Mouse (Mus musculus): ENCODE data around the gene Stpg1. TPM values are rescaled to one million over a fixed set of nuclear protein-coding genes. Genes with fewer than 3 reads are reported as not detected.

Stpg1 gene
- total and polyA plus RNA-seq, 2 experiments from 2014 or later = 0.42 to 0.71 TPM

DNA sequence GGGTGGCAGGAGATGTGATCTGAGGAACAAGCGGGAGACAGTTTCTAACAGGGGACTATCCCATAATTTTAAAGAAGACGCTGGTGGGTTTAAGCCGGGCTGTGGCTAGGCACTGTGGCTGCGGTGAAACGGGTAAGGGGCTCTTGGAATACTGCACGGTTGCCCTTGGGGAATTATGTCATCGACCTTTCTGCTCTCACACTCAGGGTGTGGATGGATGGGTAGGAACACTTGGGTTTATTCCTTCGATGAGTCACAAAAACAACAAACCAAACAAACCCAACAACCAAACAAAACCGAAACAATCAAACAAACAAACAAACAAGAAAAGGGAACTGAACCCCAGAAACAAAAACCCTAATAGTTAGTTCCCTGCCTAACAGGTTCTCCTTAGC, 804 bp downstream of the Stpg1 start:
- peak overlapping the region; percentile 45 for H3K9ac ChIP-seq (replicated peaks; ENCODE audit: low read length)
- no peak for ATAC-seq
- TF ChIP-seq CTCF (IDR thresholded peaks at IDR 0.05; ENCODE audit: low read depth) = no peak
- DNase-seq (ENCODE audit: low spot score) = no peak
- 0 out of 2 replicates have a peak, but pooled peaks cover 4% of the 10 kb centered on the region for H3K4me1 ChIP-seq (ENCODE audit: insufficient read depth, low read length)
- H3K36me3 ChIP-seq (ENCODE audit: insufficient read depth, low read length) = peaks cover 5% of the 10 kb centered on the region; the same call in 1 of the 2 replicates
- peak overlapping the region; percentile 66 for H3K27ac ChIP-seq
- peak overlapping the region; percentile 71 for H3K4me3 ChIP-seq (ENCODE audit: low read length)
- no peaks in the 10 kb centered on the region for H3K9me3 ChIP-seq (ENCODE audit: low read length)
- peak overlapping the region; percentile 81 for H3K4me2 ChIP-seq (ENCODE audit: low read depth, low read length)
- no peaks in the 10 kb centered on the region for H3K27me3 ChIP-seq (ENCODE audit: insufficient read depth, low read length)
- 10% methylated on average over 9 of the region's 9 CpGs for WGBS

DNA sequence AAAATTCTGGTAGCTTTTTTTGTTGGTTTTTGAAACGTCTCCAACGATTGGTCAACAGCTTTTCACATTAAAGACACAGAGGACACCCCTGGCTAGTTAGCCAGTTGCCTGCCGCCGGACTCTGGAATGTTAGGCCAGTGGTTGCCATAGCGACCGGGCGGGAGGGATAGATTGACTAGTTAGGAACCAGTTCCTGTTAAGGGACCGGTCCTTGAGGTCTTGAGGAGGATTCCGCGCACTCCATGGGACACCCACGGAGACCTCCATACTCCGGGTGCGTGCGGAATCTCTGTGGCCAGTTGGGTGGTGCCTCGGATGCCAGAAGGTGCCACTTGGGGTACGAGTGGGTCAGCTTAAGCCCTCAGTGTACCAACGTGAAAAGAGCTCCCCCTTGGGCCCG, 1.2 kb downstream of the Stpg1 start:
- H3K27me3 ChIP-seq (ENCODE audit: insufficient read depth, low read length) = no peaks in the 10 kb centered on the region
- 0 out of 2 replicates have a peak overlapping the region, but pooled peaks have one; percentile 0 for H3K9ac ChIP-seq (replicated peaks; ENCODE audit: low read length)
- peak overlapping the region; percentile 71; the same call in 1 of the 2 replicates for H3K4me3 ChIP-seq (ENCODE audit: low read length)
- H3K4me1 ChIP-seq (ENCODE audit: insufficient read depth, low read length) = 0 out of 2 replicates have a peak, but pooled peaks cover 4% of the 10 kb centered on the region
- peaks cover under 1% of the 10 kb centered on the region; the same call in 1 of the 2 replicates for H3K36me3 ChIP-seq (ENCODE audit: insufficient read depth, low read length)
- no peak for TF ChIP-seq CTCF (IDR thresholded peaks at IDR 0.05; ENCODE audit: low read depth)
- DNase-seq (ENCODE audit: low spot score) (peak; percentile 71), ATAC-seq (no peak)
- H3K4me2 ChIP-seq (ENCODE audit: low read depth, low read length) = peak overlapping the region; percentile 81
- 14% methylated on average over 18 of the region's 18 CpGs for WGBS
- H3K9me3 ChIP-seq (ENCODE audit: low read length) = no peaks in the 10 kb centered on the region
- H3K27ac ChIP-seq = no peak overlapping the region

DNA sequence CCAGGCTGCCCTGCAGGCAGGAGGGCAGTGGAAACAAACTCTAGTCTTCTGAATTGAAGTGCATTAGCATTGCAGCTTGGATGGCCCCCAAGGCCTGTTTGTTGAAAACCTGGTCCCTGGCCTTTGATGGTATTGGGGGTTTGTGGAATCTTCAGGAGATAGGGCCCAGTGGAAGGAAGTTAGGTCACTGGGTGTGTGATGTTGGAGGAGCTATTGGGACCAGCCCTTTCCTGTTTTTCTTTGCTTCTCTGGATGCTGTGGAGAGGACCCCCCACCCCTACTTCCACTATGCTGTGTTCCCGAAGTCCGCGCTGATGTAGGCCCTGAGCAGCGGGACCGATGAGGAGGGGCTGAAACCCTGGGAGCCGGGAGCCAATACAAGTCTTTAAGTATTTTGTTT, 3.5 kb downstream of the Stpg1 start:
- Histone ChIP-seq H3K9me3 (ENCODE audit: low read length) (no peaks in the 10 kb centered on the region), H3K4me3 (ENCODE audit: low read length) (no peak overlapping the region), H3K4me1 (ENCODE audit: insufficient read depth, low read length) (0 out of 2 replicates have a peak, but pooled peaks cover 4% of the 10 kb centered on the region), H3K27me3 (ENCODE audit: insufficient read depth, low read length) (no peaks in the 10 kb centered on the region), H3K9ac (replicated peaks; ENCODE audit: low read length) (no peak overlapping the region), H3K36me3 (ENCODE audit: insufficient read depth, low read length) (no peaks in the 10 kb centered on the region), H3K4me2 (ENCODE audit: low read depth, low read length) (no peak overlapping the region), H3K27ac (no peak overlapping the region)
- no peak for TF ChIP-seq CTCF (IDR thresholded peaks at IDR 0.05; ENCODE audit: low read depth)
- DNase-seq (ENCODE audit: low spot score) = no peak
- WGBS = 81% methylated on average over 6 of the region's 6 CpGs
- ATAC-seq = no peak

DNA sequence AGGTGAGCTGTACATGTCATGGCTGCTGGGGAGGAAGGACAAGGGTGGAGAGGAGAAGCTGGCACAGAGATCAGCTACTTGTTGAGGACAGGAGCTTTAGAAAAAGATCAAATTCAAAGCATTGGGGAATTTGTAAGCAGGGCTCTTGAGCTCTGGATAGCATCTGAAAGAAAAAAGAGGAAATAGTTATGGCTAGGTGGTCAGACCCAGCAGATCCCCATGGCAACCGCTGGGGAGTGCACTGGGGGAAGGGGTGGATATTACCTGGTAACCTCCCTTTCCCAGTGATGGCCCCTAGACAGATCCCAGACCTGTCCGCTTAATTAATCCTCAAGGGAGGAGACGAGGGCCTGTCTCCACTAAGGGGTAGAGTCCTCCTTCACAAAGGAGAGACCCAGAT, 5.2 kb downstream of the Stpg1 start:
- no peak overlapping the region for H3K4me2 ChIP-seq (ENCODE audit: low read depth, low read length)

DNA sequence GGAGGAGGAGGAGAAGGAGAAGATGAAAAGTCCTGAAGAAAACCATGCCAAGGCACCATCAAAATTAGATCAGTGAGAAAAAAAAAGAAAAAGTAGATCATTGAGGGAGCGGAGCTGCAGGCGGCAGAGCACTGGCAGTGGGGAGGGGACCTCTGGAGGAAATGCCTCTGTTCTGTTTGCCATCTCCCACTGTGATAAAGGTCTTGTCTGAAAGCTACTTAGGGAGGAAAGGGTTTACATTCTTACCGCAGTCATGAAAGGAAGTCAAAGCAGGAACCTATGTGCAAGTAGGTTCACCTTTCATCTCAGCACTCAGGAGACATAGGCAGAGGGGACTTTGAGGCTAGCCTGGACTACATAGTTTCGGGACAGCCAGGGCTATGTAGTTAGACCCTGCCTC, 7.0 kb downstream of the Stpg1 start:
- H3K4me2 ChIP-seq (ENCODE audit: low read depth, low read length) = no peak overlapping the region
- H3K36me3 ChIP-seq (ENCODE audit: insufficient read depth, low read length) = no peaks in the 10 kb centered on the region
- H3K4me1 ChIP-seq (ENCODE audit: insufficient read depth, low read length) = no peaks in the 10 kb centered on the region
- no peak overlapping the region for H3K4me3 ChIP-seq (ENCODE audit: low read length)
- DNase-seq (ENCODE audit: low spot score) (no peak), ATAC-seq (no peak)
- no peaks in the 10 kb centered on the region for H3K9me3 ChIP-seq (ENCODE audit: low read length)
- H3K27me3 ChIP-seq (ENCODE audit: insufficient read depth, low read length) = no peaks in the 10 kb centered on the region
- 50% methylated on average over 4 of the region's 4 CpGs for WGBS
- TF ChIP-seq CTCF (IDR thresholded peaks at IDR 0.05; ENCODE audit: low read depth) = no peak
- no peak overlapping the region for H3K27ac ChIP-seq
- no peak overlapping the region for H3K9ac ChIP-seq (replicated peaks; ENCODE audit: low read length)

More for the DNA sequence above, 5.2 kb downstream of the Stpg1 start:
- Histone ChIP-seq H3K4me1 (ENCODE audit: insufficient read depth, low read length) (no peaks in the 10 kb centered on the region), H3K4me3 (ENCODE audit: low read length) (no peak overlapping the region), H3K9ac (replicated peaks; ENCODE audit: low read length) (no peak overlapping the region), H3K9me3 (ENCODE audit: low read length) (no peaks in the 10 kb centered on the region), H3K27ac (no peak overlapping the region), H3K27me3 (ENCODE audit: insufficient read depth, low read length) (no peaks in the 10 kb centered on the region), H3K36me3 (ENCODE audit: insufficient read depth, low read length) (no peaks in the 10 kb centered on the region)
- no peak for DNase-seq (ENCODE audit: low spot score)
- ATAC-seq = no peak
- WGBS = 70% methylated on average over 3 of the region's 3 CpGs
- no peak for TF ChIP-seq CTCF (IDR thresholded peaks at IDR 0.05; ENCODE audit: low read depth)

DNA sequence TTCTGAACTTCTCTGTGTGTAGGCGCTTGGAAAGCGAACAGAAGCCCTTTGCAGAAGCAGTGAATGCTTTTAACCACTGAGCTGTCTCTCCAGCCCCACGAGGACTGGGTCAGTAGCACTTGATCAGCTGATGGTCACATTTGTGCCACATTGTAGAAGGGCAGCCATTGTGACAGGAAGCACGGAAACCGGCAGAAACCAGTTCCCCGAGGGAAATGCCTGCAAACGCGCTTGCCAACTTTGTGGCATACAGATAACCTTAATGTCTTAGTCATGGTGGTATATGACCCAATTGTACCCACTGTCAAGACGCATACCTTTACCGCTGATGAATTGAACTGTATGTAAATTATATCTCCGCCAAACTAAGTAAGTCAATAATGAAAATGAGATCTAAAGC, 11.2 kb downstream of the Stpg1 start:
- no peak overlapping the region for H3K9ac ChIP-seq (replicated peaks; ENCODE audit: low read length)
- no peak for DNase-seq (ENCODE audit: low spot score)
- no peak for TF ChIP-seq CTCF (IDR thresholded peaks at IDR 0.05; ENCODE audit: low read depth)
- no peak overlapping the region for H3K27ac ChIP-seq
- no peaks in the 10 kb centered on the region for H3K4me1 ChIP-seq (ENCODE audit: insufficient read depth, low read length)
- WGBS = 74% methylated on average over 11 of the region's 11 CpGs
- H3K4me3 ChIP-seq (ENCODE audit: low read length) = no peak overlapping the region
- H3K36me3 ChIP-seq (ENCODE audit: insufficient read depth, low read length) = no peaks in the 10 kb centered on the region
- no peak overlapping the region for H3K4me2 ChIP-seq (ENCODE audit: low read depth, low read length)
- no peak for ATAC-seq
- no peaks in the 10 kb centered on the region for H3K9me3 ChIP-seq (ENCODE audit: low read length)
- H3K27me3 ChIP-seq (ENCODE audit: insufficient read depth, low read length) = no peaks in the 10 kb centered on the region

DNA sequence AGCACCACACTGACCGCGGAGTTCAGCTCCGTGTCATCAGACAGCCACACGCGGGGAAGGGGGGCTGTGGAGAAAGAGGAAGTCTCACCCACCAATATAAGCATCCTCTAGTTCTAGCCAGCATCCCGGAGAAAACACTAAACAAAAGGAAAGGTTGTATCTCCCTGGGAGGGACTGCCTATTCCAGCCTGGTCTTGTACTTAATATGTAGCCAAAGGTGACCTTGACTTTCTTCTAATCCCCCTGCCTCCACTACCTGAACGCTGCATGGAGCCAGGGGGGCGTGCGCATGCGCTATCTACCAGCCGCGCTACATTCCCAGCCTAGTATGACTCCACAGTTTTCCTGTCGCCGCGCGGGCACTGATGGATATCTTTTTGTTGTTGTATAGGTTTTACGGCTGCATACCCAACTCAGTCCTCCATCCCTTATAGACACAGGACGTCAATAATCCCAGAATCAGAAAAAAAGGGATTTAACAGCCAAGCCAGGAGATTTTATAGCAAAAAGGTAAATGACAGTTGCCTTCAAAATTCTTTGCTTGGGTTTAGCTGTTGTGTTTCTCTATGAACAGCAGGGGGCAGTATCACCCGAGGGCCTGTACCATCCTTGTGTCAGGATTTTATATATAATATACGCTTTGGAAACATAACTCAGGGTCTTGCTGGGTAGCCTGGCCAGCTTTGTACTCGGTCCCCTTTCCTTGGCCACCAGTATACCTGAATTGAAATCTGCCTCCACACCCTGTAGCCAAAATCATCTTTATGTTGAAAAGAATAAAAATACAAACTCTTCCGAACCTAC, 13.2 kb downstream of the Stpg1 start:
- TF ChIP-seq CTCF (IDR thresholded peaks at IDR 0.05; ENCODE audit: low read depth) = peak; percentile 75
- H3K4me3 ChIP-seq (ENCODE audit: low read length) = peak overlapping the region; percentile 19
- 12% methylated on average over 22 of the region's 22 CpGs for WGBS
- no peaks in the 10 kb centered on the region for H3K9me3 ChIP-seq (ENCODE audit: low read length)
- H3K9ac ChIP-seq (replicated peaks; ENCODE audit: low read length) = peak overlapping the region; percentile 25
- peak overlapping the region; percentile 42; the same call in 1 of the 2 replicates for H3K27ac ChIP-seq
- H3K4me1 ChIP-seq (ENCODE audit: insufficient read depth, low read length) = no peaks in the 10 kb centered on the region
- peak; percentile 78 for ATAC-seq
- peak; percentile 80 for DNase-seq (ENCODE audit: low spot score)
- peak overlapping the region; percentile 50 for H3K4me2 ChIP-seq (ENCODE audit: low read depth, low read length)
- no peaks in the 10 kb centered on the region for H3K36me3 ChIP-seq (ENCODE audit: insufficient read depth, low read length)
- no peaks in the 10 kb centered on the region for H3K27me3 ChIP-seq (ENCODE audit: insufficient read depth, low read length)

Data from hindbrain, postnatal 0 days (tissue).